Mouse (Mus musculus) ES-E14 (cell line): ENCODE measurements at regions not wholly inside any gene's neighbourhood (a gene's known extent, or its start where the extent isn't known, plus 50 kb on each side); places are given as distances from the start of the nearest gene placed in this dataset.

Source experiments
- DNase-seq: peaks from one replicate; pipeline ENCODE4 v3.0.0-alpha.2; 2013; ENCODE audit warnings: low read depth, low spot score
- H3K27ac ChIP-seq: 2 replicates; pipeline ENCODE4 v1.5.1; 2012; ENCODE audit warnings: low read depth, mild to moderate bottlenecking, low read length, moderate library complexity, mixed read lengths; ENCODE audit not compliant: poor library complexity, insufficient read depth, severe bottlenecking
- H3K36me3 ChIP-seq: 2 replicates; pipeline ENCODE4 v1.6.1; 2012; ENCODE audit warnings: mild to moderate bottlenecking, low read length, moderate library complexity, mixed read lengths; ENCODE audit not compliant: control insufficient read depth, poor library complexity, insufficient read depth, severe bottlenecking
- H3K4me1 ChIP-seq, 2 experiments: fragments of 150-350 bp in 1 of 2; sonication (generic) in 1 of 2; 2 replicates each; pipeline ENCODE4 v1.6.1; 2012; ENCODE audit warnings: low read length in 2 of 2, mild to moderate bottlenecking in 1 of 2, mixed read lengths in 1 of 2; ENCODE audit not compliant: control insufficient read depth in 2 of 2, insufficient read depth in 2 of 2, poor library complexity in 1 of 2
- H3K4me3 ChIP-seq, 2 experiments: fragments of 150-350 bp in 1 of 2; sonication (generic) in 1 of 2; 2 replicates each; pipeline ENCODE4 v1.5.1; 2012; ENCODE audit warnings: low read length in 2 of 2, low read depth in 1 of 2, mild to moderate bottlenecking in 1 of 2, mixed read lengths in 1 of 2; ENCODE audit not compliant: insufficient read depth in 1 of 2, poor library complexity in 1 of 2, severe bottlenecking in 1 of 2
- H3K9ac ChIP-seq: 2 replicates; pipeline ENCODE4 v1.6.1; 2012; ENCODE audit warnings: low read depth, mild to moderate bottlenecking, low read length, mixed read lengths; ENCODE audit not compliant: poor library complexity, insufficient read depth, severe bottlenecking
- H3K9me3 ChIP-seq: fragments of 150-350 bp; sonication (generic); 2 replicates; pipeline ENCODE4 v1.6.1; 2012; ENCODE audit warnings: low read depth, mild to moderate bottlenecking, low read length; ENCODE audit not compliant: control insufficient read depth, insufficient read depth
- CHD2 ChIP-seq: IDR thresholded peaks from 2 replicates; pipeline ENCODE4 v1.6.1; 2014; ENCODE audit warnings: mild to moderate bottlenecking, low read depth, low read length, inconsistent platforms
- HCFC1 ChIP-seq: IDR thresholded peaks from 2 replicates; pipeline ENCODE4 v1.6.1; 2012; ENCODE audit warnings: low read length, inconsistent platforms, borderline replicate concordance; ENCODE audit not compliant: insufficient read depth
- MAFK ChIP-seq: IDR thresholded peaks from 2 replicates; pipeline ENCODE4 v1.6.1; 2014; ENCODE audit warnings: mild to moderate bottlenecking, low read depth, low read length, inconsistent platforms; ENCODE audit not compliant: insufficient read depth
- ZC3H11A ChIP-seq: IDR thresholded peaks from 2 replicates; pipeline ENCODE4 v1.6.1; 2012; ENCODE audit warnings: low read depth, mild to moderate bottlenecking, inconsistent platforms, low read length, borderline replicate concordance
- ZNF384 ChIP-seq: IDR thresholded peaks from 2 replicates; pipeline ENCODE4 v1.6.1; 2012; ENCODE audit warnings: low read depth, low read length, inconsistent platforms
- in situ Hi-C, 2 experiments: fragments of 600-800 bp; cut with MboI; formaldehyde crosslinking; loops; one replicate each; pipeline ENCODE4 v1.15.1; 2025; ENCODE audit warnings: low sequenced_read_pairs in 2 of 2, inconsistent platforms in 1 of 2; ENCODE audit not compliant: unreplicated experiment in 2 of 2

DNA sequence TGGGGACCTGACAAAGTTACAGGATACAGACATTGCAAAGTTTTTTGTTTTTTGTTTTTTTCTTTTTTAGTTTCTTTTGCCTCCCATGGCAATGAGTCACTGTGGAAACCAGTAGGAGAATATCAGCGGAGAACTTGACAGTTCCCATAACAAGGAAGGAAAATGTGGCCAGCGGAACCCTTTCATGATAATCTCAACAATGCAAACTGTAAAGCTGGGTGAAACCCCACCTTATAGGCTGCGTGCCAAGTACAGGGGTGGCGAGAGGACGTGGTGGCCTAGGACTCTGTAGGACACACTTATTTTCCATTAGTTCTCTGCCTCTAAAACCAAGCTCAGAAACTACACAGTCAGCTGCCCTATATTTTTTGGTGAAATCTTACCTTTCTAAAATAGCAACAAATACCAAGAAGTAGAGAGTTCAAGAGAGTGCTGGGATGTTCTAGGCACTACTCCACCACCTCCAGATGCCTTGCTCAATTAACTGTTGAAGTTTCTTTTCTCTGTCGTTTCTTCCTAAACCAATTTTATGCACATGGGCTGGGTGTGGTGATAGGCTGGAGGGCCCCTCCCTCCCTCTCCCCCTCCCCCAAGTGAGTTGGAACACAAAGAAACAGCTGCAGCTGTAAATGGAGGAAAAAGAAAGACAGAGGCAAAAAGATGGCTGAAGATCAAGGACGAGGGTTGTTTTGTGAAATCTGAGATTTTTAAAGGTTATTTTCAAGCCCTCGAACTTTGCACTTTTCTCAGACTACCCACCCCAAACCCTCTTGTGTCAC lies 201.0 kb upstream of the Kbtbd8 start:
- DNase-seq = peak; percentile 33
- Histone ChIP-seq H3K27ac (no peak overlapping the region), H3K36me3 (no peaks in the 10 kb centered on the region)

DNA sequence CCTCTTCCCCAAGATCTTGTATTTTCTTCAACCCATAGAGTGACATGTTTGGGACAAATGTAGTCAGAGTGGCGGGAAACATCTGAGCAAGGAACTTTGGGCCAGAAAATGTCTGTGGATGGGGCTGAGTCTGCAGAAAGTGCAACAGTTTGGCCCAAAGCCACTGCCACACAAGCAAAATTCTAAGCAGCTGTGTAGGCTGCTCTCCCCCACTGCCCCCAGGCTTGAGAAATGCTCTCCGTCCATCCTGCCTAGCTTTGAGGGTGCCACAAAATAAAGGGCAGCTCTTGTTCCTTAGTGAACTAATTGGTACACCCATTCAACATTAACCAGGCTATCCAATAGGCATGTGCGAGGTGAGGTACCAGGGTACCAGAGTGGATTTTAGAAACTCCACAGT lies 205.2 kb upstream of the Kbtbd8 start:
- Histone ChIP-seq H3K9me3 (no peaks in the 10 kb centered on the region), H3K4me1 (no peaks in the 10 kb centered on the region), H3K27ac (no peak overlapping the region)

More for the DNA sequence above, 201.0 kb upstream of the Kbtbd8 start:
- TF ChIP-seq ZC3H11A = no peak
- no peak overlapping the region for H3K9ac ChIP-seq
- in situ Hi-C loops = no loop called here
- H3K4me1 ChIP-seq = no peaks in the 10 kb centered on the region
- no peak overlapping the region for H3K4me3 ChIP-seq
- no peaks in the 10 kb centered on the region for H3K9me3 ChIP-seq

GRCm38 (mm10) chr6:94911374-94911773 lies 205.7 kb upstream of the Kbtbd8 start:
- Histone ChIP-seq H3K4me1 (no peaks in the 10 kb centered on the region), H3K27ac (no peak overlapping the region), H3K9me3 (no peaks in the 10 kb centered on the region), H3K4me3 (no peak overlapping the region), H3K9ac (no peak overlapping the region), H3K36me3 (no peaks in the 10 kb centered on the region)
- in situ Hi-C loops = no loop called here
- TF ChIP-seq CHD2 (no peak), ZC3H11A (no peak), HCFC1 (no peak), MAFK (no peak), ZNF384 (no peak)
- DNase-seq = no peak

More for the DNA sequence above, 205.2 kb upstream of the Kbtbd8 start:
- H3K4me3 ChIP-seq = no peak overlapping the region
- TF ChIP-seq ZC3H11A = no peak
- TF ChIP-seq HCFC1 = no peak
- TF ChIP-seq ZNF384 = no peak
- TF ChIP-seq CHD2 = no peak
- TF ChIP-seq MAFK = no peak
- no peak overlapping the region for H3K9ac ChIP-seq
- in situ Hi-C loops = no loop called here
- no peak for DNase-seq
- H3K36me3 ChIP-seq = no peaks in the 10 kb centered on the region

DNA sequence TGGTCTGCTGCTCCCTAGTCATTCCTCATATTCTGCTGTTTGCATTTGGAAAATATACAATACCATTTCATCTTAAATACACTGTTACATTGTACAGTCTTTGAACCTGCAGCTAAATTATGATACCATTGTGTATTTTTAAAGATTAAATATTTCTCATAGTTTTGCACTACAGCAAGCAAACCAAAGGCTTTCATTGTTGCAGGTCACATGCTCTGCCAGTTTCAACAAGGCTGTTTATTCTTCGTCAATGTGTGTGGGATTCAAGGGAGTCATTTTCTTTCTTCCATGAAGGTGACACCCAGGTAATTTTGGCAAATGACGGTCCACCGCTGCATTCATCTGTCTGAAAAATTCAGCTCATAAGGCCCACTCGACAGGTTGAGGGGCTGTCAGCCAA lies 200.9 kb upstream of the Lrig1 start:
- in situ Hi-C loops = no loop called here
- no peak overlapping the region for H3K4me3 ChIP-seq
- H3K9me3 ChIP-seq = no peaks in the 10 kb centered on the region
- TF ChIP-seq ZC3H11A (no peak), ZNF384 (no peak), HCFC1 (no peak), CHD2 (no peak), MAFK (no peak)
- H3K27ac ChIP-seq = no peak overlapping the region
- no peaks in the 10 kb centered on the region for H3K36me3 ChIP-seq
- DNase-seq = no peak
- H3K4me1 ChIP-seq = no peaks in the 10 kb centered on the region
- H3K9ac ChIP-seq = no peak overlapping the region

GRCm38 (mm10) chr6:94898881-94899280 lies 198.9 kb upstream of the Lrig1 start:
- Histone ChIP-seq H3K4me3 (no peak overlapping the region), H3K27ac (no peak overlapping the region), H3K36me3 (no peaks in the 10 kb centered on the region), H3K4me1 (no peaks in the 10 kb centered on the region), H3K9ac (no peak overlapping the region), H3K9me3 (no peaks in the 10 kb centered on the region)
- in situ Hi-C loops = no loop called here
- no peak for DNase-seq
- TF ChIP-seq ZNF384 (no peak), MAFK (no peak), ZC3H11A (no peak), CHD2 (no peak), HCFC1 (no peak)
